Mouse (Mus musculus) heart, embryonic 11.5 days (tissue): ENCODE results near the gene Sstr2. TPM values are rescaled to one million over a fixed set of nuclear protein-coding genes. Genes with fewer than 3 reads are reported as not detected.
"Not testable (repeated sequence)": the region's sequence is repeated elsewhere in the genome, so short reads cannot be mapped to it uniquely, and the experiment has no call there.

Experiments
- ATAC-seq: fragments of 200-750 bp; cut with Nextera tagmentation; replicated peaks from 2 replicates; pipeline ENCODE4 v1.8.0; 2017; ENCODE audit warnings: moderate library complexity; ENCODE audit not compliant: insufficient number of reproducible peaks, low FRiP score, low TSS enrichment
- H3K27ac ChIP-seq: fragments of 300-500 bp; sonication (generic); 2 replicates; pipeline ENCODE4 v1.5.1; 2014; ENCODE audit warnings: mild to moderate bottlenecking, low read depth, low read length
- H3K27me3 ChIP-seq: fragments of 300-500 bp; sonication (generic); 2 replicates; pipeline ENCODE4 v1.6.1; 2014; ENCODE audit warnings: mild to moderate bottlenecking, low read length, mixed read lengths; ENCODE audit not compliant: control insufficient read depth, insufficient read depth
- H3K36me3 ChIP-seq: fragments of 300-500 bp; sonication (generic); 2 replicates; pipeline ENCODE4 v1.6.1; 2014; ENCODE audit warnings: mild to moderate bottlenecking, low read length, moderate library complexity, mixed read lengths; ENCODE audit not compliant: control insufficient read depth, insufficient read depth
- H3K4me1 ChIP-seq: fragments of 300-500 bp; sonication (generic); 2 replicates; pipeline ENCODE4 v1.6.1; 2014; ENCODE audit warnings: low read length; ENCODE audit not compliant: control insufficient read depth, insufficient read depth
- H3K4me2 ChIP-seq: fragments of 300-500 bp; sonication (generic); 2 replicates; pipeline ENCODE4 v1.6.1; 2014; ENCODE audit warnings: mild to moderate bottlenecking, moderate library complexity
- H3K4me3 ChIP-seq: fragments of 300-500 bp; sonication (generic); 2 replicates; pipeline ENCODE4 v1.5.1; 2014; ENCODE audit warnings: low read depth, low read length
- H3K9ac ChIP-seq: fragments of 300-500 bp; sonication (generic); 2 replicates; pipeline ENCODE4 v1.6.1; 2014; ENCODE audit warnings: mild to moderate bottlenecking, low read depth, low read length, moderate library complexity
- H3K9me3 ChIP-seq: fragments of 300-500 bp; sonication (generic); replicated peaks from 2 replicates; pipeline ENCODE4 v1.6.1; 2016; ENCODE audit warnings: low read length; ENCODE audit not compliant: control insufficient read depth
- WGBS: fragments of 180-500 bp; shearing (Covaris S2); extraction: QIAGEN DNeasy Blood & Tissue Kit; methylation state at CpG from one replicate; pipeline ENCODE4 v1.1.7; 2014; ENCODE audit not compliant: insufficient replicate concordance; 5-methylcytosine and 5-hydroxymethylcytosine counted together
- polyA plus RNA-seq: library from polyadenylated mRNA; unstranded; fragments of >200 nt; fragmentation: Nextera tagmentation; extraction: Ambion mirVana; gene quantifications from 2 replicates; pipeline ENCODE4 v1.2.1, GENCODE M21; 2014

Gene Sstr2
- polyA plus RNA-seq, 1 experiment from 2014 or later = 0.79 TPM

GRCm38 (mm10) chr11:113657221-113657620, 38.1 kb downstream of the Sstr2 start:
- Histone ChIP-seq H3K27ac (no peak overlapping the region), H3K4me1 (no peaks in the 10 kb centered on the region), H3K9ac (no peak overlapping the region), H3K4me3 (no peak overlapping the region), H3K36me3 (peaks cover 64% of the 10 kb centered on the region), H3K27me3 (no peaks in the 10 kb centered on the region), H3K9me3 (no peaks in the 10 kb centered on the region), H3K4me2 (no peak overlapping the region)
- no peak for ATAC-seq
- 76% methylated on average over 4 of the region's 4 CpGs for WGBS

DNA sequence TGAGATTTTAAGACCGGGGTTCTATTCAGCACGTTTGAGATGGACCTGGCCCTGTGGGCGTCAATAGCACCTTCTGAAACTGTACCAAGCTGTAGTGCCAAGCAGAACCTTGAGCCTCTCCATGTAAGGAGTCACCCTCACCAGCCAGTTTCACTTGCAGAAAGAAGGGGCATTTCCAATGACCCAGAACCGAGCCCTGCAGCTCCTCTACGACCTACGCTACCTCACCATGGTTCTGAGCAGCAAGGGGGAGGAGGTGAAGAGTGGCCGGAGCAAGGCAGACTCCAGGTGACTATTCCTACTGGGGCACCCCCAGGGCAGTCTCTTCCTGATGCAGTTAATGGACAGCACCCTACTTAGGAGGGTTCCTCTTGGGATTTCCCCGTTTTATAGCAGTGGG, 39.2 kb downstream of the Sstr2 start:
- WGBS = 84% methylated on average over 8 of the region's 8 CpGs
- H3K4me2 ChIP-seq = no peak overlapping the region
- no peak overlapping the region for H3K27ac ChIP-seq
- H3K27me3 ChIP-seq = no peaks in the 10 kb centered on the region
- H3K36me3 ChIP-seq = peaks cover 56% of the 10 kb centered on the region
- H3K9ac ChIP-seq = no peak overlapping the region
- no peaks in the 10 kb centered on the region for H3K9me3 ChIP-seq
- no peak overlapping the region for H3K4me3 ChIP-seq
- no peaks in the 10 kb centered on the region for H3K4me1 ChIP-seq
- no peak for ATAC-seq

DNA sequence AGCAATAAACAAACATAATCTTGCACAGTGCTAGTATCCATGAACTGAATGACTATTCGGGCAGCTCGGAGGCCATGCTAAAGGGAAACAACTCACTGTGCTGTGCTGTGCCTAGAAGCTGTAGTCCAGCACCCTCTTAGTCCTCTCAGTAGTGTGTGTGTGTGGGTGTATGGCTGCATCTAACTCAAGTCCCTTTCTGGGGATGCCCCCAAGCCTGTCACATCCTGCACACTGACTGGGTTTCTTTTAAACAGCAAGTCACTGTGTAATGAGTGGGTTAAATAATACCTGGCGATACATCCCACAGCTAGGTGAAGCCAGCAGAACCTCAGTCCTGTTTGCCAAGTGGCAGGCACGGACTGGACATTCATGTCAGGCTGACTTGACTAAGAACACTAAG, 39.6 kb downstream of the Sstr2 start:
- Histone ChIP-seq H3K36me3 (peaks cover 53% of the 10 kb centered on the region), H3K9ac (no peak overlapping the region), H3K27ac (no peak overlapping the region), H3K9me3 (no peaks in the 10 kb centered on the region), H3K4me1 (no peaks in the 10 kb centered on the region), H3K27me3 (no peaks in the 10 kb centered on the region), H3K4me3 (no peak overlapping the region), H3K4me2 (no peak overlapping the region)
- 90% methylated on average over 4 of the region's 4 CpGs for WGBS
- no peak for ATAC-seq

GRCm38 (mm10) chr11:113660213-113660612, 41.1 kb downstream of the Sstr2 start:
- not testable (repeated sequence) for H3K27ac ChIP-seq, H3K9me3 ChIP-seq, H3K4me2 ChIP-seq, H3K4me3 ChIP-seq, H3K27me3 ChIP-seq, ATAC-seq, H3K4me1 ChIP-seq, H3K9ac ChIP-seq
- 95% methylated on average over 3 of the region's 3 CpGs for WGBS
- H3K36me3 ChIP-seq = peaks cover 45% of the 10 kb centered on the region

DNA sequence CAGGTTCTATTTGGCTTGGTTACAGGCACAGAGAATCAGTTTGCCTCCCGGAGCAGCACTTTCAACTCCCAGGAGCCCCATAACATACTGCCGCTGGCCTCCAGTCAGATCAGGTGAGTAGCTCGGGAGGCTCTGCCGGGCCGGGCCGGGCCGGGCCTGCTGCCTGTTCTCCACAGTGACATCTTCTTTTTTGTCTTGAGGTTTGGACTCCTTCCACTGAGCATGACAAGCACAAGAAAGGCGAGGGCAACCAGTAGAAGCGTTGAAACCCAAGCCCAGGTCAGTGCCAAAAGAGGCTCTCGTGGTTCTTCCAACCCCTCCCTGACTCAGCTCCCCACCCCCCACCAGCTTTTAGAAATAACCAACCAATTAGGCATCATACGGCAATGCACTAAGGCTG, 41.8 kb downstream of the Sstr2 start:
- no peak overlapping the region for H3K4me2 ChIP-seq
- no peak overlapping the region for H3K4me3 ChIP-seq
- H3K27me3 ChIP-seq = no peaks in the 10 kb centered on the region
- H3K4me1 ChIP-seq = no peaks in the 10 kb centered on the region; the same call in 1 of the 2 replicates
- no peak overlapping the region for H3K27ac ChIP-seq
- H3K36me3 ChIP-seq = peaks cover 44% of the 10 kb centered on the region
- H3K9me3 ChIP-seq = no peaks in the 10 kb centered on the region
- H3K9ac ChIP-seq = no peak overlapping the region
- WGBS = 94% methylated on average over 11 of the region's 11 CpGs
- ATAC-seq = no peak

DNA sequence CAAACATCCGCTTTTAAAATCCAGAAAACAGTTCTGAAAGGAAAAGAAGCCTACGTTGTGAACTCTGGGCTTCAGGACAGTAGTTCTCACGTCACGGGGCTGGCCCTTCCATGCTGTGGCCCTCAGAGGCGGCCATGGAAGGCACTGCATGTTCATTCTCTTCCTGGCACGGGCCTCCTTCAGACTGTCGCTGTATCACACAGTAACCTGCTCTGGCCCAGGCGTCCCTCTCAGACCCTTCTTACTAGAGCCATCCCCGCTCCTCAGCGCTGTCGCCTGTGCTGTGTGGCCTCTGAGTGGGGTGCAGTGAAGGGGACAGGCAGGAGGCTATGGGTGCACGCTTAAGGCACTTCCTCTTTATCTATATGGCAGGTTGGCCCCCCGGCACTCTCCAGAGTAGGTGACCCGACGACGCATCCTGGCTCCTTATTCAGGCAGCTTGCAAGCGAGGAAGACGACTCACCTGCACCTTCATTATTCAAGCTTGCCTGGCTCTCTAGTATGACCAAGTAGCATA, 42.8 kb downstream of the Sstr2 start:
- H3K4me3 ChIP-seq = no peak overlapping the region
- H3K36me3 ChIP-seq = peaks cover 37% of the 10 kb centered on the region
- no peaks in the 10 kb centered on the region for H3K27me3 ChIP-seq
- H3K27ac ChIP-seq = no peak overlapping the region
- peaks cover 5% of the 10 kb centered on the region for H3K4me1 ChIP-seq
- ATAC-seq = no peak
- no peak overlapping the region for H3K9ac ChIP-seq
- H3K4me2 ChIP-seq = no peak overlapping the region
- WGBS = 91% methylated on average over 18 of the region's 18 CpGs
- no peaks in the 10 kb centered on the region for H3K9me3 ChIP-seq

GRCm38 (mm10) chr11:113664279-113664678, 45.1 kb downstream of the Sstr2 start:
- WGBS = 69% methylated on average over 2 of the region's 2 CpGs
- no peak for ATAC-seq

GRCm38 (mm10) chr11:113666205-113666604, 47.1 kb downstream of the Sstr2 start:
- Histone ChIP-seq H3K4me1 (peaks cover 11% of the 10 kb centered on the region), H3K27me3 (no peaks in the 10 kb centered on the region), H3K36me3 (peaks cover 15% of the 10 kb centered on the region), H3K27ac (no peak overlapping the region), H3K4me2 (no peak overlapping the region), H3K4me3 (no peak overlapping the region), H3K9ac (no peak overlapping the region), H3K9me3 (no peaks in the 10 kb centered on the region)
- no peak for ATAC-seq
- WGBS = 66% methylated on average over 6 of the region's 6 CpGs

More at GRCm38 (mm10) chr11:113664279-113664678, 45.1 kb downstream of the Sstr2 start:
- Histone ChIP-seq H3K27ac (no peak overlapping the region), H3K4me3 (no peak overlapping the region), H3K4me2 (no peak overlapping the region), H3K9me3 (no peaks in the 10 kb centered on the region), H3K36me3 (peaks cover 21% of the 10 kb centered on the region), H3K4me1 (peaks cover 11% of the 10 kb centered on the region), H3K27me3 (no peaks in the 10 kb centered on the region), H3K9ac (no peak overlapping the region)

- no peaks in the 10 kb centered on the region for H3K27me3 ChIP-seq
- H3K4me2 ChIP-seq = no peak overlapping the region
- 0 out of 2 replicates have a peak overlapping the region, but pooled peaks have one; percentile 16 for H3K9ac ChIP-seq
- no peak overlapping the region for H3K27ac ChIP-seq
- no peak overlapping the region for H3K4me3 ChIP-seq
- no peak for ATAC-seq
- H3K4me1 ChIP-seq = peaks cover 11% of the 10 kb centered on the region
- no peaks in the 10 kb centered on the region for H3K9me3 ChIP-seq
- peaks cover 12% of the 10 kb centered on the region for H3K36me3 ChIP-seq
- WGBS = 60% methylated on average over 10 of the region's 10 CpGs
Measured at GRCm38 (mm10) chr11:113666648-113667047, 47.5 kb downstream of the Sstr2 start.
